ENCODE assay signal across 21 mouse cellular contexts in the genomic region with DNA sequence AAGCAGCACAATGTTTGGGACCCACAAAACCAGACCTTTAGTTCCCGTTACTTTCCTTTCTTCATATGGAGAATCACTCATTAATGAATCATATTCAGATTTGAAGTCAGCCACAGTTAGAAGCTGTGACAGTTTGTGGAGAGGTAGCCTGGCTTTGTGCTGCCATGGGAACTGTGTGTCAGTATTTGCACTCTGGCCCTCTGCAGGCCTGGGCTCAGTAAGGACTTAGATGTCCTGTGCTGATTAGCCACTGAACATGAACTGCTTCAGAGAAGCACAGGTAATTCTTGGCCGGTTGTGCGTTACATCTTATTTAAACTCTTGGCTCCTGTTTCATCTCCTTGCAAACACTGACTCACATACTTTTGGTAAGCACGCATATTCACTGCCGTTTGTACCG. TPM values are rescaled to one million over a fixed set of nuclear protein-coding genes. Genes with fewer than 3 reads are reported as not detected.
A peak's percentile ranks its signal among the peaks of the same experiment; 100 is the strongest.
DNase-seq lines count a peak whose midpoint lies in the region; ATAC-seq and TF ChIP-seq lines count a peak whose summit lies in the region.
"Had no signal": no experiment of that assay in that cellular context is flagged by ENCODE, and none has a peak within 500 bp of the region (broad histone marks: within the 10 kb centered on the region; RNA-seq: fewer than 3 reads in every experiment).

No protein-coding gene starts in this region.

- no peak for TF ChIP-seq CTCF in liver, adult 2 months (IDR thresholded peaks at IDR 0.05; ENCODE audit: low read depth, low read length)
- TF ChIP-seq CTCF in Patski (IDR thresholded peaks at IDR 0.05), result peak; percentile 4
- TF ChIP-seq CTCF in embryonic fibroblast, embryonic 13.5 days (IDR thresholded peaks at IDR 0.05; ENCODE audit: borderline replicate concordance, insufficient read depth, low read length), result no peak

- CTCF ChIA-PET in Patski (lab: Charles Lee), result interaction anchor here (1.8 kb wide), 1 partner anchor 44 kb away, joined by 3 read pairs; no protein-coding TSS in a partner anchor

- no peak for ATAC-seq in liver, embryonic 12.5 days
- ATAC-seq in Patski, result peak; percentile 44
- no peak for ATAC-seq in hindbrain, embryonic 13.5 days (ENCODE audit: low FRiP score)
- ATAC-seq: forebrain, embryonic 14.5 days had no signal

- H3K4me1 ChIP-seq in liver, adult 2 months (ENCODE audit: control insufficient read depth, insufficient read depth, low read length), result no peaks in the 10 kb centered on the region; the same call in 1 of the 2 replicates
- H3K4me1 ChIP-seq in liver, embryonic 12.5 days, result no peaks in the 10 kb centered on the region
- H3K4me1 ChIP-seq in embryonic fibroblast, embryonic 13.5 days (ENCODE audit: control insufficient read depth, insufficient read depth, low read length), result peaks cover 15% of the 10 kb centered on the region; the same call in 1 of the 2 replicates
- H3K4me1 ChIP-seq in hindbrain, embryonic 13.5 days (replicated peaks), result no peaks in the 10 kb centered on the region; the same call in 1 of the 2 replicates
- H3K4me1 ChIP-seq: embryonic facial prominence, embryonic 10.5 days; forebrain, embryonic 10.5 days; heart, embryonic 10.5 days; hindbrain, embryonic 12.5 days had no signal

- no peak overlapping the region for H3K9ac ChIP-seq in liver, adult 2 months (ENCODE audit: low read depth, low read length)
- no peak overlapping the region for H3K9ac ChIP-seq in liver, embryonic 12.5 days
- H3K9ac ChIP-seq in hindbrain, embryonic 13.5 days, result no peak overlapping the region
- H3K9ac ChIP-seq: hindbrain, embryonic 12.5 days had no signal

- no peaks in the 10 kb centered on the region for H3K36me3 ChIP-seq in liver, adult 2 months (ENCODE audit: control insufficient read depth, insufficient read depth, low read length)
- H3K36me3 ChIP-seq in liver, embryonic 12.5 days, result no peaks in the 10 kb centered on the region
- H3K36me3 ChIP-seq in hindbrain, embryonic 13.5 days, result no peaks in the 10 kb centered on the region
- H3K36me3 ChIP-seq: embryonic facial prominence, embryonic 10.5 days; forebrain, embryonic 10.5 days; heart, embryonic 10.5 days; hindbrain, embryonic 12.5 days had no signal

- peak overlapping the region; percentile 27 for H3K27ac ChIP-seq in liver, adult 2 months (replicated peaks; ENCODE audit: insufficient read depth, low read depth, low read length)
- no peak overlapping the region for H3K27ac ChIP-seq in liver, embryonic 12.5 days
- peak overlapping the region; percentile 4 for H3K27ac ChIP-seq in embryonic fibroblast, embryonic 13.5 days (ENCODE audit: insufficient read depth, low read length)
- H3K27ac ChIP-seq in hindbrain, embryonic 13.5 days, result no peak overlapping the region
- H3K27ac ChIP-seq: embryonic facial prominence, embryonic 10.5 days; forebrain, embryonic 10.5 days; heart, embryonic 10.5 days; hindbrain, embryonic 12.5 days had no signal

- 81% methylated on average over 6 of the region's 6 CpGs for WGBS in liver, adult 2 months
- WGBS in liver, embryonic 12.5 days (ENCODE audit: insufficient replicate concordance), result 80% methylated on average over 6 of the region's 6 CpGs
- WGBS in hindbrain, embryonic 13.5 days, result 85% methylated on average over 6 of the region's 6 CpGs

- TF ChIP-seq POLR2A in liver, adult 2 months (IDR thresholded peaks at IDR 0.05; ENCODE audit: extremely low read depth, insufficient read depth, low read length), result no peak
- no peak for TF ChIP-seq POLR2A in embryonic fibroblast, embryonic 13.5 days (IDR thresholded peaks at IDR 0.05; ENCODE audit: low read depth, low read length)

- POLR2A ChIA-PET in Patski (lab: Charles Lee), result no interaction called here

- H3K9me3 ChIP-seq in liver, embryonic 12.5 days (replicated peaks), result no peaks in the 10 kb centered on the region
- no peaks in the 10 kb centered on the region for H3K9me3 ChIP-seq in hindbrain, embryonic 13.5 days
- H3K9me3 ChIP-seq: embryonic facial prominence, embryonic 10.5 days; forebrain, embryonic 10.5 days; heart, embryonic 10.5 days; hindbrain, embryonic 12.5 days had no signal

- in situ Hi-C loops in Patski (cut with MboI; ENCODE audit: low pct_unique_long_range_greater_than_20kb), result no loop called here

- DNase-seq in kidney, adult 9 months, result peak; percentile 46
- no peak for DNase-seq in kidney, postnatal 4 days
- no peak for DNase-seq in liver, adult 2 months (ENCODE audit: extremely low read depth, low read depth, low spot score)
- DNase-seq in Patski (ENCODE audit: low read depth, low spot score), result no peak
- DNase-seq: adrenal gland, adult 2 months; adrenal gland, postnatal 25 days; cerebellum, adult 2 months; gastrocnemius, postnatal 10 days; heart, adult 18-20 months; heart, postnatal 10 days; heart, postnatal 4 days had no signal

- H3K4me3 ChIP-seq in liver, adult 2 months (ENCODE audit: insufficient read depth, low read depth, low read length), result no peak overlapping the region
- no peak overlapping the region for H3K4me3 ChIP-seq in liver, embryonic 12.5 days
- H3K4me3 ChIP-seq in embryonic fibroblast, embryonic 13.5 days (ENCODE audit: insufficient read depth, low read length), result no peak overlapping the region
- no peak overlapping the region for H3K4me3 ChIP-seq in hindbrain, embryonic 13.5 days
- H3K4me3 ChIP-seq: embryonic facial prominence, embryonic 10.5 days; erythroblast, embryonic 14.5 days; forebrain, embryonic 10.5 days; heart, embryonic 10.5 days; hindbrain, embryonic 12.5 days had no signal

- H3K79me2 ChIP-seq in liver, adult 2 months (ENCODE audit: control insufficient read depth, insufficient read depth, low read length), result no peaks in the 10 kb centered on the region; the same call in 1 of the 2 replicates

- H3K4me2 ChIP-seq in liver, embryonic 12.5 days, result no peak overlapping the region
- no peak overlapping the region for H3K4me2 ChIP-seq in hindbrain, embryonic 13.5 days
- H3K4me2 ChIP-seq: hindbrain, embryonic 12.5 days had no signal

- H3K27me3 ChIP-seq in liver, adult 2 months (ENCODE audit: control insufficient read depth, insufficient read depth, low read length), result no peaks in the 10 kb centered on the region
- H3K27me3 ChIP-seq in liver, embryonic 12.5 days (replicated peaks), result no peaks in the 10 kb centered on the region
- H3K27me3 ChIP-seq in Patski, result no peaks in the 10 kb centered on the region
- no peaks in the 10 kb centered on the region for H3K27me3 ChIP-seq in hindbrain, embryonic 13.5 days
- H3K27me3 ChIP-seq: CH12.LX; hindbrain, embryonic 12.5 days had no signal

RNA-seq across cellular contexts. Expression of gene Pdgfc, which starts 16.2 kb away (rescaled TPM):
- 2.1 and 2.6 TPM in 2 replicates for total RNA-seq in liver, adult 2 months (2014; rRNA removed)
- 1.1 and 1.5 TPM in 2 replicates for polyA plus RNA-seq in liver, adult 2 months (2012; rRNA removed)
- 2.8 and 2.9 TPM in 2 replicates for polyA plus RNA-seq in liver, embryonic 12.5 days (2016; fragmentation: Nextera tagmentation; extraction: Ambion mirVana)
- polyA plus RNA-seq in Patski (2021), result 34.7 TPM
- polyA plus RNA-seq in embryonic fibroblast, embryonic 13.5 days (2011; ENCODE audit: insufficient read length, low read depth, missing spikeins), result 68.1 and 72.5 TPM in 2 replicates
- 5.3 and 6.8 TPM in 2 replicates for polyA plus RNA-seq in hindbrain, embryonic 13.5 days (2015; fragmentation: Nextera tagmentation; extraction: Ambion mirVana)
- polyA plus RNA-seq: erythroblast, embryonic 14.5 days had no signal

Comparison
In these comparisons a context has a peak if more than half of its experiments do, and no peak if none do; other contexts are left out.
1. H3K27ac ChIP-seq: peak in liver, adult 2 months (single experiment) and embryonic fibroblast, embryonic 13.5 days (single experiment); none in liver, embryonic 12.5 days (single experiment) and hindbrain, embryonic 13.5 days (single experiment).